Mouse (Mus musculus) cerebellum, adult 2 months (tissue): Measurements from ENCODE around the gene H1fx.

Experiments
- CTCF ChIP-seq: fragments of 200-500 bp; IDR thresholded peaks from 2 replicates; pipeline ENCODE4 v1.5.1; 2011; ENCODE audit warnings: low read depth, mild to moderate bottlenecking, control low read depth, low read length, moderate library complexity, borderline replicate concordance; ENCODE audit not compliant: insufficient read depth
- POLR2A ChIP-seq: fragments of 200-500 bp; IDR thresholded peaks from 2 replicates; pipeline ENCODE4 v1.6.1; 2011; ENCODE audit warnings: low read length, control low read depth, borderline replicate concordance; ENCODE audit not compliant: insufficient read depth

DNA sequence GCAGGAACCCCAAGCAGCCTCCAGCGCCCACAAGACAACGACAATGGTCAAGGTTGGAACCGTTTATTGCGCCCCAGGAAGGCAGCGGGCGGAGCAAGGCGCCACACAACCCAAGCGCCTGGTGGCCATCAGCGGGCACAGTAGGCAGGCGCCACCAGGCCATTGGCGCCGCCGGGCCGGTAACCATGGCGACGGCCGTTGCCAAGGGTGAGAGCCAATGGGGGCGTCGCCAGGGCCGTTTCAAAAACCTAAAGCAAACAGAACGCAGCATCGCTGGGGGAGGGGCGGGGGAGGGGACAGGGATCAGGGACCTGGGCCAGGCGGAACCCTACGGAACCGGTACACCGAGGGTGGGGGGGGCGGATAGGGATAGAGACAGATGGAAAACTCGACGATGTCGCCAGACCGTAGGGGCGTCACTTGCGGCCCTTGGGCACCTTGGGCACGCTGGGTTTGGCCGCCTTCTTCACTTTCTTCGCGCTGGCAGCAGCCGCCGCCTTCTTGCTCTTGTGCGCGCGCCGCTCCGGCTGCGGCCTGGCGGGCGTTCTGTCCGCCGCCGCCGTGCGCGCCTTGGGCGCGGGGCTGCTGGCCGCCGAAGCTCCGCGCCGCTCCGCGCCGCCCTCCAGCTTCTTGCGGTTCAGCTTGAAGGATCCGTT lies 935 bp downstream of the H1fx start:
- TF ChIP-seq CTCF, result peak; percentile 20; the same call in 1 of the 2 replicates
- no peak for TF ChIP-seq POLR2A
